Mouse (Mus musculus) liver, embryonic 12.5 days (tissue): ENCODE results near the gene Bend3. TPM values are rescaled to one million over a fixed set of nuclear protein-coding genes. Genes with fewer than 3 reads are reported as not detected.

Experiments used
- ATAC-seq: fragments of 200-750 bp; cut with Nextera tagmentation; 2 replicates; pipeline ENCODE4 v1.8.0; 2017; ENCODE audit warnings: moderate number of reproducible peaks, mild to moderate bottlenecking, moderate library complexity
- H3K27ac ChIP-seq: fragments of 300-500 bp; sonication (generic); 2 replicates; pipeline ENCODE4 v1.5.1; 2016; ENCODE audit warnings: mild to moderate bottlenecking
- H3K27me3 ChIP-seq: fragments of 300-500 bp; sonication (generic); replicated peaks from 2 replicates; pipeline ENCODE4 v1.6.1; 2016; ENCODE audit warnings: mild to moderate bottlenecking, moderate library complexity
- H3K36me3 ChIP-seq: fragments of 300-500 bp; sonication (generic); 2 replicates; pipeline ENCODE4 v1.6.1; 2016; ENCODE audit warnings: mild to moderate bottlenecking, moderate library complexity
- H3K4me1 ChIP-seq: fragments of 300-500 bp; sonication (generic); 2 replicates; pipeline ENCODE4 v1.6.1; 2016
- H3K4me2 ChIP-seq: fragments of 300-500 bp; sonication (generic); 2 replicates; pipeline ENCODE4 v1.6.1; 2016; ENCODE audit warnings: mild to moderate bottlenecking, moderate library complexity
- H3K4me3 ChIP-seq: fragments of 300-500 bp; sonication (generic); 2 replicates; pipeline ENCODE4 v1.5.1; 2016; ENCODE audit warnings: mild to moderate bottlenecking, moderate library complexity
- H3K9ac ChIP-seq: fragments of 300-500 bp; sonication (generic); 2 replicates; pipeline ENCODE4 v1.6.1; 2016; ENCODE audit warnings: mild to moderate bottlenecking, moderate library complexity
- H3K9me3 ChIP-seq: fragments of 300-500 bp; sonication (generic); replicated peaks from 2 replicates; pipeline ENCODE4 v1.6.1; 2016; ENCODE audit warnings: mild to moderate bottlenecking, moderate library complexity
- WGBS: fragments of 180-500 bp; shearing (Covaris S2); methylation state at CpG from one replicate; pipeline ENCODE4 v1.1.7; 2016; ENCODE audit not compliant: insufficient replicate concordance; 5-methylcytosine and 5-hydroxymethylcytosine counted together
- polyA plus RNA-seq: library from polyadenylated mRNA; unstranded; fragments of >200 nt; fragmentation: Nextera tagmentation; extraction: Ambion mirVana; gene quantifications from 2 replicates; pipeline ENCODE4 v1.2.1, GENCODE M21; 2016

Gene Bend3
- polyA plus RNA-seq, 1 experiment from 2014 or later, result 3.0 TPM

- ATAC-seq, result no peak
- Histone ChIP-seq H3K4me1 (peaks cover 66% of the 10 kb centered on the region), H3K9ac (peak overlapping the region; percentile 86), H3K36me3 (no peaks in the 10 kb centered on the region), H3K27me3 (no peaks in the 10 kb centered on the region), H3K27ac (peak overlapping the region; percentile 38), H3K4me2 (peak overlapping the region; percentile 99), H3K9me3 (no peaks in the 10 kb centered on the region), H3K4me3 (no peak overlapping the region)
- WGBS, result 41% methylated on average over 4 of the region's 4 CpGs
Observed at GRCm38 (mm10) chr10:43481179-43481578, 2.5 kb downstream of the Bend3 start.

GRCm38 (mm10) chr10:43482021-43482420 lies 3.4 kb downstream of the Bend3 start:
- H3K9ac ChIP-seq, result no peak overlapping the region
- H3K27ac ChIP-seq, result peak overlapping the region; percentile 38; the same call in 1 of the 2 replicates
- H3K27me3 ChIP-seq, result no peaks in the 10 kb centered on the region
- peaks cover 68% of the 10 kb centered on the region for H3K4me1 ChIP-seq
- H3K9me3 ChIP-seq, result no peaks in the 10 kb centered on the region
- no peaks in the 10 kb centered on the region for H3K36me3 ChIP-seq
- H3K4me3 ChIP-seq, result no peak overlapping the region
- ATAC-seq, result no peak
- H3K4me2 ChIP-seq, result peak overlapping the region; percentile 99; the same call in 1 of the 2 replicates
- WGBS, result 83% methylated on average over 5 of the region's 5 CpGs

GRCm38 (mm10) chr10:43483426-43483995 lies 4.9 kb downstream of the Bend3 start:
- peak overlapping the region; percentile 30; the same call in 1 of the 2 replicates for H3K27ac ChIP-seq
- H3K27me3 ChIP-seq, result no peaks in the 10 kb centered on the region
- 0 out of 2 replicates have a peak overlapping the region, but pooled peaks have one; percentile 6 for H3K4me2 ChIP-seq
- no peaks in the 10 kb centered on the region for H3K9me3 ChIP-seq
- no peak for ATAC-seq
- H3K4me3 ChIP-seq, result no peak overlapping the region
- H3K9ac ChIP-seq, result peak overlapping the region; percentile 19; the same call in 1 of the 2 replicates
- H3K4me1 ChIP-seq, result peaks cover 67% of the 10 kb centered on the region
- no peaks in the 10 kb centered on the region for H3K36me3 ChIP-seq
- 56% methylated on average over 9 of the region's 9 CpGs for WGBS

GRCm38 (mm10) chr10:43485751-43486268 lies 7.2 kb downstream of the Bend3 start:
- ATAC-seq, result no peak
- Histone ChIP-seq H3K27ac (no peak overlapping the region), H3K9ac (no peak overlapping the region), H3K4me2 (no peak overlapping the region), H3K4me3 (no peak overlapping the region), H3K9me3 (no peaks in the 10 kb centered on the region), H3K4me1 (peaks cover 79% of the 10 kb centered on the region), H3K27me3 (no peaks in the 10 kb centered on the region), H3K36me3 (no peaks in the 10 kb centered on the region)
- 63% methylated on average over 6 of the region's 6 CpGs for WGBS

GRCm38 (mm10) chr10:43487441-43488010 lies 8.9 kb downstream of the Bend3 start:
- no peaks in the 10 kb centered on the region for H3K9me3 ChIP-seq
- H3K9ac ChIP-seq, result no peak overlapping the region
- WGBS, result 84% methylated on average over 3 of the region's 3 CpGs
- H3K27me3 ChIP-seq, result no peaks in the 10 kb centered on the region
- H3K4me2 ChIP-seq, result no peak overlapping the region
- H3K4me1 ChIP-seq, result peaks cover 64% of the 10 kb centered on the region
- ATAC-seq, result no peak
- no peak overlapping the region for H3K27ac ChIP-seq
- H3K36me3 ChIP-seq, result no peaks in the 10 kb centered on the region
- H3K4me3 ChIP-seq, result no peak overlapping the region

- H3K27me3 ChIP-seq, result no peaks in the 10 kb centered on the region
- H3K36me3 ChIP-seq, result no peaks in the 10 kb centered on the region
- WGBS, result 66% methylated on average over 4 of the region's 4 CpGs
- H3K4me3 ChIP-seq, result no peak overlapping the region
- H3K9ac ChIP-seq, result no peak overlapping the region
- ATAC-seq, result no peak
- H3K27ac ChIP-seq, result no peak overlapping the region
- H3K9me3 ChIP-seq, result no peaks in the 10 kb centered on the region
- H3K4me2 ChIP-seq, result no peak overlapping the region
- H3K4me1 ChIP-seq, result peaks cover 57% of the 10 kb centered on the region
Observed at GRCm38 (mm10) chr10:43488258-43488657, 9.6 kb downstream of the Bend3 start.

GRCm38 (mm10) chr10:43489139-43489538 lies 10.5 kb downstream of the Bend3 start:
- Histone ChIP-seq H3K4me1 (peaks cover 51% of the 10 kb centered on the region), H3K36me3 (peaks cover 2% of the 10 kb centered on the region), H3K27ac (no peak overlapping the region), H3K4me3 (no peak overlapping the region), H3K4me2 (no peak overlapping the region), H3K9ac (no peak overlapping the region), H3K9me3 (no peaks in the 10 kb centered on the region), H3K27me3 (no peaks in the 10 kb centered on the region)
- 84% methylated on average over 7 of the region's 7 CpGs for WGBS
- ATAC-seq, result no peak

GRCm38 (mm10) chr10:43489550-43489949 lies 10.9 kb downstream of the Bend3 start:
- no peaks in the 10 kb centered on the region for H3K9me3 ChIP-seq
- peaks cover 47% of the 10 kb centered on the region for H3K4me1 ChIP-seq
- H3K9ac ChIP-seq, result no peak overlapping the region
- ATAC-seq, result 0 out of 2 replicates have a peak, but pooled peaks have one; percentile 28
- H3K36me3 ChIP-seq, result peaks cover 7% of the 10 kb centered on the region
- H3K4me3 ChIP-seq, result no peak overlapping the region
- no peak overlapping the region for H3K4me2 ChIP-seq
- no peak overlapping the region; the same call in 1 of the 2 replicates for H3K27ac ChIP-seq
- WGBS, result 34% methylated on average over 6 of the region's 6 CpGs
- no peaks in the 10 kb centered on the region for H3K27me3 ChIP-seq

GRCm38 (mm10) chr10:43490034-43490433 lies 11.4 kb downstream of the Bend3 start:
- Histone ChIP-seq H3K4me1 (peaks cover 47% of the 10 kb centered on the region), H3K4me2 (no peak overlapping the region), H3K4me3 (no peak overlapping the region), H3K9me3 (no peaks in the 10 kb centered on the region), H3K9ac (no peak overlapping the region), H3K36me3 (peaks cover 11% of the 10 kb centered on the region), H3K27me3 (no peaks in the 10 kb centered on the region), H3K27ac (no peak overlapping the region; the same call in 1 of the 2 replicates)
- ATAC-seq, result no peak
- WGBS, result 69% methylated on average over 8 of the region's 8 CpGs

GRCm38 (mm10) chr10:43490846-43491245 lies 12.2 kb downstream of the Bend3 start:
- WGBS, result 66% methylated on average over 5 of the region's 5 CpGs
- no peak for ATAC-seq
- H3K4me1 ChIP-seq, result peaks cover 40% of the 10 kb centered on the region
- no peaks in the 10 kb centered on the region for H3K9me3 ChIP-seq
- H3K27ac ChIP-seq, result no peak overlapping the region
- H3K4me2 ChIP-seq, result no peak overlapping the region
- no peak overlapping the region for H3K4me3 ChIP-seq
- peaks cover 20% of the 10 kb centered on the region for H3K36me3 ChIP-seq
- no peak overlapping the region for H3K9ac ChIP-seq
- no peaks in the 10 kb centered on the region for H3K27me3 ChIP-seq

GRCm38 (mm10) chr10:43502599-43502998 lies 24.0 kb downstream of the Bend3 start:
- 86% methylated on average over 4 of the region's 4 CpGs for WGBS
- Histone ChIP-seq H3K27me3 (no peaks in the 10 kb centered on the region), H3K9me3 (no peaks in the 10 kb centered on the region), H3K4me2 (no peak overlapping the region), H3K4me1 (no peaks in the 10 kb centered on the region), H3K4me3 (no peak overlapping the region), H3K27ac (no peak overlapping the region), H3K36me3 (peaks cover 64% of the 10 kb centered on the region), H3K9ac (no peak overlapping the region)
- no peak for ATAC-seq

GRCm38 (mm10) chr10:43504291-43504690 lies 25.7 kb downstream of the Bend3 start:
- Histone ChIP-seq H3K36me3 (peaks cover 52% of the 10 kb centered on the region), H3K4me1 (no peaks in the 10 kb centered on the region)

More at GRCm38 (mm10) chr10:43504291-43504690, 25.7 kb downstream of the Bend3 start:
- H3K9me3 ChIP-seq, result no peaks in the 10 kb centered on the region
- H3K27ac ChIP-seq, result no peak overlapping the region
- no peak for ATAC-seq
- H3K9ac ChIP-seq, result no peak overlapping the region
- 59% methylated on average over 1 of the region's 1 CpGs for WGBS
- no peak overlapping the region for H3K4me3 ChIP-seq
- no peak overlapping the region for H3K4me2 ChIP-seq
- H3K27me3 ChIP-seq, result no peaks in the 10 kb centered on the region
